Mouse (Mus musculus) G1E (cell line): ENCODE data around the gene Hacd4. TPM values are rescaled to one million over a fixed set of nuclear protein-coding genes. Genes with fewer than 3 reads are reported as not detected.

ENCODE experiments used
- ATAC-seq: 2 replicates; pipeline ENCODE4 v1.8.0; 2016; ENCODE audit warnings: mild to moderate bottlenecking; ENCODE audit not compliant: insufficient number of reproducible peaks, poor library complexity, low FRiP score, severe bottlenecking; ENCODE audit errors: extremely low read depth
- DNase-seq: peaks from one replicate; pipeline ENCODE4 v3.0.0; 2012; ENCODE audit warnings: low spot score
- H3K27me3 ChIP-seq: 2 replicates; pipeline ENCODE4 v1.6.1; 2012; ENCODE audit warnings: mild to moderate bottlenecking, low read length, inconsistent platforms; ENCODE audit not compliant: insufficient read depth
- H3K36me3 ChIP-seq: replicated peaks from 2 replicates; pipeline ENCODE3; 2012; ENCODE audit warnings: mild to moderate bottlenecking, inconsistent platforms
- H3K4me1 ChIP-seq: 2 replicates; pipeline ENCODE4 v1.6.1; 2012; ENCODE audit warnings: low read depth, low read length, inconsistent platforms, mixed read lengths; ENCODE audit not compliant: insufficient read depth
- H3K4me3 ChIP-seq: 2 replicates; pipeline ENCODE4 v1.5.1; 2012; ENCODE audit warnings: low read depth, mild to moderate bottlenecking, inconsistent platforms, low read length, moderate library complexity, mixed read lengths
- H3K9me3 ChIP-seq: replicated peaks from 2 replicates; pipeline ENCODE4 v1.6.1; 2012; ENCODE audit warnings: inconsistent platforms
- CTCF ChIP-seq: IDR thresholded peaks from 2 replicates; pipeline ENCODE4 v1.5.1; 2012; ENCODE audit warnings: low read depth, low read length, inconsistent platforms, mixed read lengths
- GATA1 ChIP-seq: IDR thresholded peaks from 2 replicates; pipeline ENCODE4 v1.6.1; 2012; ENCODE audit warnings: borderline replicate concordance, low read length, inconsistent platforms, mixed read lengths
- GATA2 ChIP-seq: IDR thresholded peaks from 2 replicates; pipeline ENCODE4 v1.6.1; 2012; ENCODE audit warnings: low read depth, low read length, inconsistent platforms, borderline replicate concordance
- POLR2AphosphoS5 ChIP-seq: IDR thresholded peaks from 2 replicates; pipeline ENCODE4 v1.6.1; 2012; ENCODE audit warnings: low read depth, low read length, inconsistent platforms; ENCODE audit not compliant: insufficient replicate concordance
- TAL1 ChIP-seq: conservative IDR thresholded peaks from 2 replicates; pipeline ENCODE4 v1.6.1; 2012; ENCODE audit warnings: low read depth, low read length, inconsistent platforms, mixed read lengths
- polyA plus RNA-seq: library from polyadenylated mRNA; stranded (reverse); fragments of >175 nt; gene quantifications from 2 replicates; pipeline ENCODE4 v1.2.3, GENCODE M21; 2012
- total RNA-seq, 2 experiments: library from RNA; stranded (forward) in 1 of 2; stranded (reverse) in 1 of 2; fragments of 200-1000 nt in 1 of 2; fragments of >200 nt in 1 of 2; fragmentation: Nextera tagmentation in 1 of 2; gene quantifications; 2 replicates each; pipeline ENCODE4 v1.2.3; 2014 to 2017

Hacd4 gene
- total and polyA plus RNA-seq, 3 experiments, result 0.76 TPM; not detected in 2

GRCm38 (mm10) chr4:88471528-88471927 lies 32.8 kb upstream of the Hacd4 start:
- no peak overlapping the region for H3K4me3 ChIP-seq
- no peaks in the 10 kb centered on the region for H3K36me3 ChIP-seq
- no peaks in the 10 kb centered on the region for H3K27me3 ChIP-seq
- no peaks in the 10 kb centered on the region for H3K4me1 ChIP-seq
- TF ChIP-seq CTCF, result no peak
- ATAC-seq (no peak), DNase-seq (no peak)
- H3K9me3 ChIP-seq, result no peaks in the 10 kb centered on the region

GRCm38 (mm10) chr4:88464574-88464973 lies 25.8 kb upstream of the Hacd4 start:
- DNase-seq, result no peak
- no peak for TF ChIP-seq CTCF
- TF ChIP-seq POLR2AphosphoS5, result no peak
- no peak for TF ChIP-seq GATA2
- no peak for TF ChIP-seq TAL1
- Histone ChIP-seq H3K4me1 (no peaks in the 10 kb centered on the region), H3K9me3 (no peaks in the 10 kb centered on the region), H3K27me3 (no peaks in the 10 kb centered on the region), H3K4me3 (no peak overlapping the region), H3K36me3 (no peaks in the 10 kb centered on the region)
- ATAC-seq, result no peak

GRCm38 (mm10) chr4:88462981-88463646 lies 24.4 kb upstream of the Hacd4 start:
- H3K36me3 ChIP-seq, result no peaks in the 10 kb centered on the region
- no peaks in the 10 kb centered on the region for H3K4me1 ChIP-seq
- no peak for ATAC-seq
- DNase-seq, result no peak
- no peak overlapping the region for H3K4me3 ChIP-seq
- no peak for TF ChIP-seq TAL1
- no peak for TF ChIP-seq POLR2AphosphoS5
- no peak for TF ChIP-seq GATA2
- no peak for TF ChIP-seq GATA1
- no peak for TF ChIP-seq CTCF
- H3K27me3 ChIP-seq, result no peaks in the 10 kb centered on the region
- no peaks in the 10 kb centered on the region for H3K9me3 ChIP-seq

GRCm38 (mm10) chr4:88462501-88462900 lies 23.8 kb upstream of the Hacd4 start:
- H3K4me3 ChIP-seq, result no peak overlapping the region
- no peak for TF ChIP-seq CTCF
- no peak for TF ChIP-seq GATA2
- TF ChIP-seq TAL1, result no peak
- TF ChIP-seq POLR2AphosphoS5, result no peak
- no peak for TF ChIP-seq GATA1
- H3K9me3 ChIP-seq, result no peaks in the 10 kb centered on the region
- H3K36me3 ChIP-seq, result no peaks in the 10 kb centered on the region
- DNase-seq (no peak), ATAC-seq (no peak)
- H3K27me3 ChIP-seq, result no peaks in the 10 kb centered on the region
- H3K4me1 ChIP-seq, result no peaks in the 10 kb centered on the region

GRCm38 (mm10) chr4:88461315-88461714 lies 22.6 kb upstream of the Hacd4 start:
- no peak overlapping the region for H3K4me3 ChIP-seq
- no peaks in the 10 kb centered on the region for H3K36me3 ChIP-seq
- TF ChIP-seq GATA2, result no peak
- no peak for TF ChIP-seq TAL1
- TF ChIP-seq POLR2AphosphoS5, result no peak
- no peak for TF ChIP-seq GATA1
- no peak for TF ChIP-seq CTCF
- H3K4me1 ChIP-seq, result no peaks in the 10 kb centered on the region
- no peaks in the 10 kb centered on the region for H3K27me3 ChIP-seq
- H3K9me3 ChIP-seq, result no peaks in the 10 kb centered on the region
- ATAC-seq, result no peak
- DNase-seq, result no peak

- ATAC-seq (no peak), DNase-seq (no peak)
- Histone ChIP-seq H3K4me3 (no peak overlapping the region), H3K36me3 (no peaks in the 10 kb centered on the region), H3K4me1 (no peaks in the 10 kb centered on the region), H3K9me3 (no peaks in the 10 kb centered on the region), H3K27me3 (no peaks in the 10 kb centered on the region)
- TF ChIP-seq GATA1, result no peak
- TF ChIP-seq POLR2AphosphoS5, result no peak
These were observed 19.9 kb upstream of the Hacd4 start for GRCm38 (mm10) chr4:88458673-88459072.

- TF ChIP-seq POLR2AphosphoS5, result no peak
- no peak for TF ChIP-seq GATA1
- TF ChIP-seq GATA2, result no peak
- no peak for TF ChIP-seq TAL1
- TF ChIP-seq CTCF, result no peak
- Histone ChIP-seq H3K4me1 (no peaks in the 10 kb centered on the region), H3K9me3 (no peaks in the 10 kb centered on the region), H3K4me3 (no peak overlapping the region), H3K27me3 (no peaks in the 10 kb centered on the region), H3K36me3 (no peaks in the 10 kb centered on the region)
- DNase-seq (no peak), ATAC-seq (no peak)
These were observed 19.4 kb upstream of the Hacd4 start for GRCm38 (mm10) chr4:88458093-88458492.
